Mouse (Mus musculus) megakaryocyte, embryonic 14.5 days (primary cell): ENCODE measurements around the gene Atrip. TPM values are rescaled to one million over a fixed set of nuclear protein-coding genes. Genes with fewer than 3 reads are reported as not detected.

Source experiments
- H3K27me3 ChIP-seq: replicated peaks from 2 replicates; pipeline ENCODE3; 2012; ENCODE audit warnings: inconsistent platforms
- H3K36me3 ChIP-seq: replicated peaks from 2 replicates; pipeline ENCODE3; 2012; ENCODE audit warnings: low read length, inconsistent platforms, mixed read lengths
- H3K4me1 ChIP-seq: 2 replicates; pipeline ENCODE4 v1.6.1; 2012; ENCODE audit warnings: inconsistent platforms
- H3K4me3 ChIP-seq: replicated peaks from 2 replicates; pipeline ENCODE3; 2012; ENCODE audit warnings: moderate library complexity, mild to moderate bottlenecking, inconsistent platforms
- H3K9me3 ChIP-seq: 2 replicates; pipeline ENCODE4 v1.6.1; 2012; ENCODE audit warnings: inconsistent platforms
- FLI1 ChIP-seq: IDR thresholded peaks from 2 replicates; pipeline ENCODE4 v1.6.1; 2012; ENCODE audit warnings: low read length, inconsistent platforms, mixed read lengths
- GATA1 ChIP-seq: IDR thresholded peaks from 3 replicates; pipeline ENCODE4 v1.6.1; 2012; ENCODE audit warnings: mixed read lengths, low read length, inconsistent platforms, borderline replicate concordance
- polyA plus RNA-seq: library from polyadenylated mRNA; stranded (reverse); fragments of >175 nt; gene quantifications from 2 replicates; pipeline ENCODE4 v1.2.3, GENCODE M21; 2012; ENCODE audit warnings: low replicate concordance; ENCODE audit not compliant: insufficient read depth

Gene Atrip
- polyA plus RNA-seq, 1 experiment: 2.8 TPM

GRCm38 (mm10) chr9:109052490-109053260 lies 21.2 kb downstream of the Atrip start:
- peaks cover 93% of the 10 kb centered on the region for H3K4me1 ChIP-seq
- H3K36me3 ChIP-seq: peaks cover 71% of the 10 kb centered on the region
- H3K27me3 ChIP-seq: no peaks in the 10 kb centered on the region
- no peaks in the 10 kb centered on the region for H3K9me3 ChIP-seq
- TF ChIP-seq FLI1 (no peak), GATA1 (no peak)
- H3K4me3 ChIP-seq: peak overlapping the region; percentile 51

- peak overlapping the region; percentile 47 for H3K4me3 ChIP-seq
- TF ChIP-seq GATA1: no peak
- H3K27me3 ChIP-seq: no peaks in the 10 kb centered on the region
- H3K9me3 ChIP-seq: no peaks in the 10 kb centered on the region
- H3K4me1 ChIP-seq: peaks cover 85% of the 10 kb centered on the region
- H3K36me3 ChIP-seq: peaks cover 63% of the 10 kb centered on the region
Measured at GRCm38 (mm10) chr9:109051651-109052489, 22.1 kb downstream of the Atrip start.

- H3K9me3 ChIP-seq: no peaks in the 10 kb centered on the region
- TF ChIP-seq GATA1: no peak
- no peak for TF ChIP-seq FLI1
- H3K4me3 ChIP-seq: peak overlapping the region; percentile 70
- H3K4me1 ChIP-seq: peaks cover 82% of the 10 kb centered on the region
- H3K36me3 ChIP-seq: peaks cover 58% of the 10 kb centered on the region
- H3K27me3 ChIP-seq: no peaks in the 10 kb centered on the region
Measured at GRCm38 (mm10) chr9:109051011-109051501, 22.9 kb downstream of the Atrip start.

- TF ChIP-seq FLI1: no peak
- TF ChIP-seq GATA1: no peak
- Histone ChIP-seq H3K36me3 (peaks cover 54% of the 10 kb centered on the region), H3K9me3 (no peaks in the 10 kb centered on the region), H3K27me3 (no peaks in the 10 kb centered on the region), H3K4me1 (peaks cover 78% of the 10 kb centered on the region), H3K4me3 (no peak overlapping the region)
Measured at GRCm38 (mm10) chr9:109050674-109050997, 23.3 kb downstream of the Atrip start.

- H3K4me1 ChIP-seq: peaks cover 73% of the 10 kb centered on the region
- H3K4me3 ChIP-seq: peak overlapping the region; percentile 87
- no peaks in the 10 kb centered on the region for H3K9me3 ChIP-seq
- H3K27me3 ChIP-seq: no peaks in the 10 kb centered on the region
- TF ChIP-seq FLI1 (no peak), GATA1 (no peak)
- peaks cover 50% of the 10 kb centered on the region for H3K36me3 ChIP-seq
Measured at GRCm38 (mm10) chr9:109049996-109050673, 23.8 kb downstream of the Atrip start.

GRCm38 (mm10) chr9:109049316-109049715 lies 24.6 kb downstream of the Atrip start:
- H3K4me1 ChIP-seq: peaks cover 65% of the 10 kb centered on the region
- H3K4me3 ChIP-seq: peak overlapping the region; percentile 87
- H3K27me3 ChIP-seq: no peaks in the 10 kb centered on the region
- no peak for TF ChIP-seq GATA1
- TF ChIP-seq FLI1: no peak
- H3K36me3 ChIP-seq: peaks cover 52% of the 10 kb centered on the region
- H3K9me3 ChIP-seq: no peaks in the 10 kb centered on the region

- Histone ChIP-seq H3K36me3 (peaks cover 38% of the 10 kb centered on the region), H3K4me1 (peaks cover 38% of the 10 kb centered on the region), H3K9me3 (no peaks in the 10 kb centered on the region), H3K27me3 (no peaks in the 10 kb centered on the region), H3K4me3 (no peak overlapping the region)
- TF ChIP-seq FLI1 (no peak), GATA1 (no peak)
Measured at GRCm38 (mm10) chr9:109046306-109046705, 27.6 kb downstream of the Atrip start.

GRCm38 (mm10) chr9:109041351-109041750 lies 32.6 kb downstream of the Atrip start:
- H3K36me3 ChIP-seq: peaks cover 17% of the 10 kb centered on the region
- TF ChIP-seq GATA1 (no peak), FLI1 (no peak)
- H3K9me3 ChIP-seq: no peaks in the 10 kb centered on the region
- peak overlapping the region; percentile 47 for H3K4me3 ChIP-seq
- peaks cover 42% of the 10 kb centered on the region for H3K4me1 ChIP-seq
- peaks cover 3% of the 10 kb centered on the region for H3K27me3 ChIP-seq

GRCm38 (mm10) chr9:109040906-109041305 lies 33.0 kb downstream of the Atrip start:
- TF ChIP-seq GATA1 (no peak), FLI1 (no peak)
- Histone ChIP-seq H3K4me1 (peaks cover 40% of the 10 kb centered on the region), H3K4me3 (peak overlapping the region; percentile 69), H3K27me3 (peaks cover 3% of the 10 kb centered on the region), H3K9me3 (no peaks in the 10 kb centered on the region), H3K36me3 (peaks cover 16% of the 10 kb centered on the region)

GRCm38 (mm10) chr9:109040216-109040615 lies 33.7 kb downstream of the Atrip start:
- Histone ChIP-seq H3K36me3 (peaks cover 16% of the 10 kb centered on the region), H3K27me3 (peaks cover 3% of the 10 kb centered on the region), H3K4me3 (peak overlapping the region; percentile 97), H3K4me1 (peaks cover 40% of the 10 kb centered on the region), H3K9me3 (no peaks in the 10 kb centered on the region)
- TF ChIP-seq FLI1 (no peak), GATA1 (no peak)
